Mouse (Mus musculus): ENCODE data around the gene Cyp20a1. TPM values are rescaled to one million over a fixed set of nuclear protein-coding genes. Genes with fewer than 3 reads are reported as not detected.

Cyp20a1 gene
- polyA plus RNA-seq, 1 experiment from 2014 or later = 17.1 TPM

DNA sequence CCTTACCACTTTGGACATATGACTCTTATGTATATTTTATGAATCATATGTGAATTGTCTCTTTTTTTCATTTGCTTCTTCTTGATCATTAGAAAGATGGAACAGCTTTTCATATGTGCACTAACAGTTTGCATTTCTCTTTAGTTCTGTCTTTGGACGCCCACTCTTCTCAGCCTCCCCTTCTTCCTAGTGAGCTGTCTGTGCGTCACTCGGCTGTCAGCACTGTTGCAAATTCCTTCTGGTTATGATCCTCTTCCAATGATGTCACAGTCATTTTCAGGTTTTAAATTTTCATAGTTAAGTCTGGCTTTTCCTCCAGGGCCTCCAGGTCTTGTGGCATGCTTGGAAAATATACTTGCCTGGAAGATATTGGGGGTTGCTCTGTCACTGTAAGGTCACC, 38.8 kb downstream of the Cyp20a1 start:
- Histone ChIP-seq H3K9me3 (ENCODE audit: control insufficient read depth, low read length) (no peaks in the 10 kb centered on the region), H3K27ac (ENCODE audit: low read depth, low read length) (no peak overlapping the region), H3K36me3 (ENCODE audit: control insufficient read depth, insufficient read depth, low read length) (no peaks in the 10 kb centered on the region; the same call in 1 of the 2 replicates), H3K4me3 (ENCODE audit: low read depth, low read length) (no peak overlapping the region), H3K9ac (ENCODE audit: low read length) (no peak overlapping the region), H3K4me2 (ENCODE audit: low read depth, low read length, severe bottlenecking) (no peak overlapping the region), H3K4me1 (replicated peaks; ENCODE audit: control insufficient read depth, insufficient read depth, low read length) (no peaks in the 10 kb centered on the region), H3K27me3 (ENCODE audit: control insufficient read depth, insufficient read depth, low read length) (no peaks in the 10 kb centered on the region)
- no peak for DNase-seq (ENCODE audit: low spot score)
- 92% methylated on average over 3 of the region's 3 CpGs for WGBS
- ATAC-seq (replicated peaks; ENCODE audit: low FRiP score) = no peak

DNA sequence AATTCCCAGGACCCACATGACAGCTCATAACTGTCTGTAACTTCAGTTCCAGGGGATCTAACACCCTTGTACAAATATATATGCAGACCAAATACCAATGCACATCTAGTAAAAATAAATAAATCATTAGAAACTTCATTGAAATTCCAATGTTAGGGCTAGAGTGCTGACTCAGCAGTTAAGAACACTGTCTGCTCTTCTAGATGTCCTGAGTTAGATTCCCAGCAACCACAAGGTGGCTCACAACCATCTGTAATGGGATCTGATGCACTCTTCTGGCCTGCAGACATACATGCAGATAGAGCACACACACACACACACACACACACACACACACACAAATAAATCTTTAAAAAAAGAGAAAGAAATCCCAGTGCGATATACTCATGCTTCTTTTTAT, 61.7 kb downstream of the Cyp20a1 start:
- no peak for DNase-seq (ENCODE audit: low spot score)
- 97% methylated on average over 1 of the region's 1 CpGs for WGBS
- Histone ChIP-seq H3K27me3 (ENCODE audit: control insufficient read depth, insufficient read depth, low read length) (no peaks in the 10 kb centered on the region), H3K4me1 (replicated peaks; ENCODE audit: control insufficient read depth, insufficient read depth, low read length) (0 out of 2 replicates have a peak, but pooled peaks cover 2% of the 10 kb centered on the region), H3K4me2 (ENCODE audit: low read depth, low read length, severe bottlenecking) (no peak overlapping the region), H3K27ac (ENCODE audit: low read depth, low read length) (no peak overlapping the region), H3K36me3 (ENCODE audit: control insufficient read depth, insufficient read depth, low read length) (no peaks in the 10 kb centered on the region), H3K9ac (ENCODE audit: low read length) (no peak overlapping the region), H3K9me3 (ENCODE audit: control insufficient read depth, low read length) (no peaks in the 10 kb centered on the region), H3K4me3 (ENCODE audit: low read depth, low read length) (no peak overlapping the region)
- no peak for ATAC-seq (replicated peaks; ENCODE audit: low FRiP score)

DNA sequence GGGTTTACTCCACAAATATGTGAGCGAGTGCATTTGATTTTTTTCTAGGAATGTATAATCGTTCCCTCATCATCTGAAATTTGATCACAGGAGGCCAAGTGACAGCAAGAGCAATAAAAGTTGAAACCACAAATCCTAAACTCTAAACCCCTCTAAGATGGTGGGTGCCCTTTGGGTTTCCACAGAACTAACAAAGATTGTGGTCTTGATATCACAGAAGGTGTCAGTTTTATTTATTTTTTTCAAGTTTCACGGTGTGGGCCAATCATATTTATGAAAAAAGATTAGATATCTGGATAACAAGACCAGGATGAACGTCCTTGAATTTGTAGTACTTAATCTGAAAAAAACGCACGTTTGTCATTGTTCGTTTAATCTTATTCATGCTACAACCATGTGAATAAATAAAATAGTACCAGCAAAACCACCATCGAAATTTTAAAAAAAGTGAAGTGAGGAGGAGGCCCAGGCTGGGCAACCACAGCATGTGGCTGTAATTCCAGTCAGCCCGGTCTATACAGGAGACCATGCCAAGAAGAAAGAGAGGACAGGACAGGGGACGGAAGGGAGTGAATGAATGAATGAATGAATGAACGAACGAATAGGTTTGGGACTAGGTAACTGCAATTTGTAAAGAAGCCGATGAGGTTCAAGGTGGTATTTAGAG, 65.5 kb downstream of the Cyp20a1 start:
- ATAC-seq (replicated peaks; ENCODE audit: low FRiP score) = peak; percentile 65
- WGBS = 24% methylated on average over 13 of the region's 13 CpGs
- Histone ChIP-seq H3K4me1 (replicated peaks; ENCODE audit: control insufficient read depth, insufficient read depth, low read length) (0 out of 2 replicates have a peak, but pooled peaks cover 2% of the 10 kb centered on the region), H3K9ac (ENCODE audit: low read length) (peak overlapping the region; percentile 94), H3K9me3 (ENCODE audit: control insufficient read depth, low read length) (no peaks in the 10 kb centered on the region), H3K36me3 (ENCODE audit: control insufficient read depth, insufficient read depth, low read length) (no peaks in the 10 kb centered on the region), H3K4me3 (ENCODE audit: low read depth, low read length) (peak overlapping the region; percentile 89), H3K27me3 (ENCODE audit: control insufficient read depth, insufficient read depth, low read length) (no peaks in the 10 kb centered on the region), H3K4me2 (ENCODE audit: low read depth, low read length, severe bottlenecking) (peak overlapping the region; percentile 56), H3K27ac (ENCODE audit: low read depth, low read length) (peak overlapping the region; percentile 95)
- no peak for DNase-seq (ENCODE audit: low spot score)

DNA sequence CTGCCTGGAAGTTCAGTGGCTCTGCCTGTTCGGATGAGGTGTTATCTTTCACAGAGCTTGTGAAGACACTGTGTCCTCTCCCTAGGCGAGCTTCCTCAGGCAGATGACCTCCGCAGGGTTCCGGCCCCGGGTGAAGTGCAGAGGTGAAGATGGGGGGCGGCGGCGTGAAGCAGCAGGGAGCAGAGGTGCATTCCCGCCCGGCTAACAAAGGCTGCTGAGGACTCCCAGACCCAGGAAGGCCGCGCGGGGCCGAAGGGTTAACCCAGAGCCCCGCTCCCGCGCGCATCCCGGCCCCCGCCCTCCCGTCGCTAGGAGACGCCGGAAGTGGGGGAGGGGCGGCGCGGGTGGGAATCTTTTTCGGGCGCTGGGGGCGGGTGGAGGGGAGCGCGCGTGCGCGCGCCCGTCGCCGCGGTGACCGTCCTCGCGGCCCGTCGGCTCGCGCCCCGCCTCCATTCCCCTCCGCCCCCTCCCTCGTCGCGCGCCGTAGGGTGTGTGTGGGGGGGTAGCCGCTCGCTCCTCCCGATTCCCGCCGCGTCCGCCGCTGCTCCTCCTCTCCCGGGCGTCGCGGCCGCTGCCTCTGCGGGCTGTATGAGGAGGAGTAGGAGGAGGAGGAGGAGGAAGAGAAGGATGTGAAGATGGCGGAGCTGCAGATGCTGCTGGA, 66.2 kb downstream of the Cyp20a1 start, which contains the start of gene Abi2:
Gene Abi2 (plus strand): TSS at position 452 of the 661 bp plus-strand sequence.
- H3K27ac ChIP-seq (ENCODE audit: low read depth, low read length) = peak within 1 kb of the TSS; percentile 95
- H3K9ac ChIP-seq (ENCODE audit: low read length) = peak within 1 kb of the TSS; percentile 94
- no peaks in the 10 kb centered on the region for H3K9me3 ChIP-seq (ENCODE audit: control insufficient read depth, low read length)
- H3K4me1 ChIP-seq (replicated peaks; ENCODE audit: control insufficient read depth, insufficient read depth, low read length) = 0 out of 2 replicates have a peak, but pooled peaks cover 2% of the 10 kb centered on the region
- H3K4me3 ChIP-seq (ENCODE audit: low read depth, low read length) = peak within 1 kb of the TSS; percentile 89
- ATAC-seq (replicated peaks; ENCODE audit: low FRiP score) (peak; percentile 94), DNase-seq (ENCODE audit: low spot score) (peak; percentile 98)
- no peaks in the 10 kb centered on the region for H3K36me3 ChIP-seq (ENCODE audit: control insufficient read depth, insufficient read depth, low read length)
- H3K4me2 ChIP-seq (ENCODE audit: low read depth, low read length, severe bottlenecking) = peak within 1 kb of the TSS; percentile 56
- no peaks in the 10 kb centered on the region for H3K27me3 ChIP-seq (ENCODE audit: control insufficient read depth, insufficient read depth, low read length)
- 0% methylated on average over 39 of the region's 69 CpGs for WGBS

DNA sequence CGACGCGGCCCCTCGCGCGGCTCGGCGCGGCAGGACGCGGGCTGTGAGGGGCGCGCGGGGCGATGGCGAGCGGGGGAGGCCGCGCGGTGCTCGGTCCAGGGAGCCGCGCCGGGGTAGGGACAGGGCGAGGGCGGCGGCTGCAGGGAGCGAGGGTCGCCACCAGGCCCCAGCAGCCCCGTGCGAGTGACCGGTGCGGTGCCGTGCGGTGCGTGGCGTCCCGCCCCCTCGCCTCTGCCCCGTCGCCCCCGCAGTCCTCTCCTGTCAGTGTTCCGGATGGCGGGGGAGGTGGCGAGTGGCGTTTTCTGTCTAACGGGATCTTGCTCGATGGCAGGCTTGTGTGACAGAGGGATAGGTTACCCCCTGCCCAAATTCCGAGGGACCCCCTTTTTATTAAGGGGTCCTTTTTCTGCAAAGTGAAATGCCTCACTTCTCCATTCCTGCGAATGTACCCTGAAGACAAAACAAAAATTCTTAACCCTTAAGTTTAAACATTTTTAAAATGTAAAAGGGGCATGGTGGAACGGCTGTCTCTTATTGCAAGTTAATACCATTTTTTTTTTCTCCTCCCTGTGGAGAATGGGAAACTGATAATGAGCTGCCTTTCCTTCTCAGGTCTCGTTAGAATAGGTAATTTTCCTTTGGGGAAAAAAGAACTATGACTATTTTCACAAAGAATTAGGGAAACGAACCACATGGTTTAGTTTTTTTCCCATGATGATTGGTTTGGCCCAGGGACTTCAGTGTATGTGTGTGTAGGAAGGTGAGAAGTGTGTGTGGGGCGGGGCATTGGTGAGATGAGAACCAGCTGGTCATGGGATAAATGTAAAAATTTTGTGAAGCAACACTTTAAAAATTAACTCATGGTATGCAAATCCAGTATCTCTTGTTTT, 67.0 kb downstream of the Cyp20a1 start:
- peak; percentile 87 for ATAC-seq (replicated peaks; ENCODE audit: low FRiP score)
- under 1% methylated on average over 54 of the region's 54 CpGs for WGBS
- Histone ChIP-seq H3K36me3 (ENCODE audit: control insufficient read depth, insufficient read depth, low read length) (no peaks in the 10 kb centered on the region), H3K9ac (ENCODE audit: low read length) (peak overlapping the region; percentile 94), H3K27me3 (ENCODE audit: control insufficient read depth, insufficient read depth, low read length) (no peaks in the 10 kb centered on the region), H3K4me3 (ENCODE audit: low read depth, low read length) (peak overlapping the region; percentile 89), H3K4me1 (replicated peaks; ENCODE audit: control insufficient read depth, insufficient read depth, low read length) (0 out of 2 replicates have a peak, but pooled peaks cover 2% of the 10 kb centered on the region), H3K4me2 (ENCODE audit: low read depth, low read length, severe bottlenecking) (peak overlapping the region; percentile 56), H3K9me3 (ENCODE audit: control insufficient read depth, low read length) (no peaks in the 10 kb centered on the region), H3K27ac (ENCODE audit: low read depth, low read length) (peak overlapping the region; percentile 95)
- DNase-seq (ENCODE audit: low spot score) = no peak

DNA sequence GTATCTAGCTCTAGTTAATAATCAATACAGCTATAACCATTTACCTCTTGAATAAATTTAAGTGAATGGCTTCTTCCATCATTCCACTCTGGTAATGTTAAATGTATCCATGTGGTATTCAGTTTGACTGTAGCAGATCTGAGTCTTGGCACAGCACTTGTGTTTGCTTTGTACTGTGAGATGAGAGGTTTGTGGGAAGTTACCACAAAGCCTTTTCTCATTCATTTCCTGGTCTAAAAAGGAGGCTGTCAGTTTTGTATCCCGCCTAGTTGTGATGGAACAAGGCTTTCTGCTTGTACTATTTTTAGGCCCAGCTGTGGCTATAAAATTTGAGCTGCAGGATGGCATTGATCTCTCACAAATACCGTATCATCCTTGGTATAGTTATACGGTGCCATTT, 73.6 kb downstream of the Cyp20a1 start:
- Histone ChIP-seq H3K9ac (ENCODE audit: low read length) (no peak overlapping the region), H3K4me2 (ENCODE audit: low read depth, low read length, severe bottlenecking) (no peak overlapping the region), H3K27ac (ENCODE audit: low read depth, low read length) (no peak overlapping the region), H3K27me3 (ENCODE audit: control insufficient read depth, insufficient read depth, low read length) (no peaks in the 10 kb centered on the region), H3K4me3 (ENCODE audit: low read depth, low read length) (no peak overlapping the region), H3K4me1 (replicated peaks; ENCODE audit: control insufficient read depth, insufficient read depth, low read length) (no peaks in the 10 kb centered on the region), H3K9me3 (ENCODE audit: control insufficient read depth, low read length) (no peaks in the 10 kb centered on the region; the same call in 1 of the 2 replicates), H3K36me3 (ENCODE audit: control insufficient read depth, insufficient read depth, low read length) (peaks cover 2% of the 10 kb centered on the region; the same call in 1 of the 2 replicates)
- DNase-seq (ENCODE audit: low spot score) = no peak
- 90% methylated on average over 3 of the region's 3 CpGs for WGBS
- no peak for ATAC-seq (replicated peaks; ENCODE audit: low FRiP score)

DNA sequence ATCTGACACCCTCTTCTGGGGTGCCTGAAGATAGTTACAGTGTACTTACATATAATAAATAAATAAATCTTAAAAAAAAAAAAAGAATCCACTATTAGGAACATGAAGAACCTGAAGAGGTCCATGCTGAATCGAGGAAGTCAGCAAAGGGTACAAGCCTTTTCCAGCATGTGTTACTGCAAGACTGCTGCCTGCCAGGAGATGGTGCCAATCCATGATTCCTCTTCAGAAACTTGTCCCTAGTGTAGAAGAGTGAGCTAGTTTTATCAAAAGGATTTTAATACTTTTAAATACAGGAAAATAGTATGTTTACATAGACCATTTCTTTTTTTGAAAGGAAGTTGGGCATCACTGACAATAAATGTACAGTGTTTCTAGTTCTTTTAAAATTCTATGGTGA, 80.8 kb downstream of the Cyp20a1 start:
- no peak overlapping the region for H3K4me3 ChIP-seq (ENCODE audit: low read depth, low read length)
- DNase-seq (ENCODE audit: low spot score) = no peak
- H3K9me3 ChIP-seq (ENCODE audit: control insufficient read depth, low read length) = no peaks in the 10 kb centered on the region
- no peaks in the 10 kb centered on the region for H3K27me3 ChIP-seq (ENCODE audit: control insufficient read depth, insufficient read depth, low read length)
- ATAC-seq (replicated peaks; ENCODE audit: low FRiP score) = no peak
- no peaks in the 10 kb centered on the region for H3K36me3 ChIP-seq (ENCODE audit: control insufficient read depth, insufficient read depth, low read length)
- WGBS = 91% methylated on average over 1 of the region's 1 CpGs
- no peak overlapping the region for H3K9ac ChIP-seq (ENCODE audit: low read length)
- no peak overlapping the region for H3K4me2 ChIP-seq (ENCODE audit: low read depth, low read length, severe bottlenecking)
- no peaks in the 10 kb centered on the region for H3K4me1 ChIP-seq (replicated peaks; ENCODE audit: control insufficient read depth, insufficient read depth, low read length)
- H3K27ac ChIP-seq (ENCODE audit: low read depth, low read length) = no peak overlapping the region

DNA sequence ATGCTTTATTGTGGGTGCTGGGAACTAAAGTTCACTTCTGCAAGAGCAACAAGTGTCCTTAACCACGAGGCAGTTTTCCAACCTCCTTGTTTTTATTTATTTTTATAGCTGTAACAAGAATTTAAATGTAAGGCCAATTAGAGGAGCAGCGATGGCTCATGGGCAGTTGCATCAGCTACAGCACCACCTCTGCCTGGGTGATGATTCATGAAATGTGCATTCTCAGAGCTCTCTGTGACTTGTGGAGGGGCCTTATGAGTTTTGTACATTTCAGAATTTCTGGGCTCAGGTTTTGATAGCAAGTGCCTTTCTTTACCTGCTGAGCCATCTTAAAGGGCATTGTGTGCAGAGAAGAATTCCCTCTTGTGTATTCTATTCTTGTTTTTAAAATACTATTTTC, 85.2 kb downstream of the Cyp20a1 start:
- ATAC-seq (replicated peaks; ENCODE audit: low FRiP score) (no peak), DNase-seq (ENCODE audit: low spot score) (no peak)
- 90% methylated on average over 2 of the region's 2 CpGs for WGBS

More for the DNA sequence above, 85.2 kb downstream of the Cyp20a1 start:
- Histone ChIP-seq H3K4me2 (ENCODE audit: low read depth, low read length, severe bottlenecking) (no peak overlapping the region), H3K36me3 (ENCODE audit: control insufficient read depth, insufficient read depth, low read length) (no peaks in the 10 kb centered on the region), H3K4me1 (replicated peaks; ENCODE audit: control insufficient read depth, insufficient read depth, low read length) (no peaks in the 10 kb centered on the region), H3K9me3 (ENCODE audit: control insufficient read depth, low read length) (no peaks in the 10 kb centered on the region), H3K4me3 (ENCODE audit: low read depth, low read length) (no peak overlapping the region), H3K27me3 (ENCODE audit: control insufficient read depth, insufficient read depth, low read length) (no peaks in the 10 kb centered on the region), H3K27ac (ENCODE audit: low read depth, low read length) (no peak overlapping the region), H3K9ac (ENCODE audit: low read length) (no peak overlapping the region)
